Mouse (Mus musculus) neural tube, embryonic 11.5 days (tissue): ENCODE measurements around the gene Shkbp1. TPM values are rescaled to one million over a fixed set of nuclear protein-coding genes. Genes with fewer than 3 reads are reported as not detected.
A peak's percentile ranks its signal among the peaks of the same experiment; 100 is the strongest.

Experiments
- ATAC-seq: fragments of 200-750 bp; cut with Nextera tagmentation; 2 replicates; pipeline ENCODE4 v1.8.0; 2017; ENCODE audit warnings: moderate number of reproducible peaks, mild to moderate bottlenecking, moderate TSS enrichment, moderate library complexity; ENCODE audit not compliant: insufficient read depth, low FRiP score, low TSS enrichment
- DNase-seq: peaks from one replicate; pipeline ENCODE4 v3.0.0-alpha.2; 2015; ENCODE audit warnings: low spot score
- H3K27ac ChIP-seq: fragments of 300-500 bp; sonication (generic); 2 replicates; pipeline ENCODE4 v1.5.1; 2014; ENCODE audit warnings: low read depth, mild to moderate bottlenecking, low read length
- H3K27me3 ChIP-seq: fragments of 300-500 bp; sonication (generic); 2 replicates; pipeline ENCODE4 v1.6.1; 2014; ENCODE audit warnings: mild to moderate bottlenecking, low read length, mixed read lengths; ENCODE audit not compliant: control insufficient read depth, insufficient read depth
- H3K36me3 ChIP-seq: fragments of 300-500 bp; sonication (generic); 2 replicates; pipeline ENCODE4 v1.6.1; 2014; ENCODE audit warnings: mild to moderate bottlenecking, low read length, moderate library complexity, mixed read lengths; ENCODE audit not compliant: control insufficient read depth, insufficient read depth
- H3K4me1 ChIP-seq: fragments of 300-500 bp; sonication (generic); 2 replicates; pipeline ENCODE4 v1.6.1; 2014; ENCODE audit warnings: low read length, mixed read lengths; ENCODE audit not compliant: control insufficient read depth, insufficient read depth
- H3K4me2 ChIP-seq: fragments of 300-500 bp; sonication (generic); 2 replicates; pipeline ENCODE4 v1.6.1; 2014; ENCODE audit warnings: low read depth, mild to moderate bottlenecking, moderate library complexity
- H3K4me3 ChIP-seq: fragments of 300-500 bp; sonication (generic); 2 replicates; pipeline ENCODE4 v1.5.1; 2014; ENCODE audit warnings: low read depth, low read length
- H3K9ac ChIP-seq: fragments of 300-500 bp; sonication (generic); 2 replicates; pipeline ENCODE4 v1.6.1; 2014; ENCODE audit warnings: mild to moderate bottlenecking, low read length
- H3K9me3 ChIP-seq: fragments of 300-500 bp; sonication (generic); 2 replicates; pipeline ENCODE4 v1.6.1; 2016; ENCODE audit warnings: low read length; ENCODE audit not compliant: control insufficient read depth
- WGBS: fragments of 180-500 bp; shearing (Covaris S2); extraction: QIAGEN DNeasy Blood & Tissue Kit; methylation state at CpG from one replicate; pipeline ENCODE4 v1.1.7; 2014; 5-methylcytosine and 5-hydroxymethylcytosine counted together
- polyA plus RNA-seq: library from polyadenylated mRNA; unstranded; fragments of >200 nt; fragmentation: Nextera tagmentation; extraction: Ambion mirVana; gene quantifications from 2 replicates; pipeline ENCODE4 v1.2.1, GENCODE M21; 2014

The Shkbp1 gene
- polyA plus RNA-seq, 1 experiment from 2014 or later, result 52.8 TPM

DNA sequence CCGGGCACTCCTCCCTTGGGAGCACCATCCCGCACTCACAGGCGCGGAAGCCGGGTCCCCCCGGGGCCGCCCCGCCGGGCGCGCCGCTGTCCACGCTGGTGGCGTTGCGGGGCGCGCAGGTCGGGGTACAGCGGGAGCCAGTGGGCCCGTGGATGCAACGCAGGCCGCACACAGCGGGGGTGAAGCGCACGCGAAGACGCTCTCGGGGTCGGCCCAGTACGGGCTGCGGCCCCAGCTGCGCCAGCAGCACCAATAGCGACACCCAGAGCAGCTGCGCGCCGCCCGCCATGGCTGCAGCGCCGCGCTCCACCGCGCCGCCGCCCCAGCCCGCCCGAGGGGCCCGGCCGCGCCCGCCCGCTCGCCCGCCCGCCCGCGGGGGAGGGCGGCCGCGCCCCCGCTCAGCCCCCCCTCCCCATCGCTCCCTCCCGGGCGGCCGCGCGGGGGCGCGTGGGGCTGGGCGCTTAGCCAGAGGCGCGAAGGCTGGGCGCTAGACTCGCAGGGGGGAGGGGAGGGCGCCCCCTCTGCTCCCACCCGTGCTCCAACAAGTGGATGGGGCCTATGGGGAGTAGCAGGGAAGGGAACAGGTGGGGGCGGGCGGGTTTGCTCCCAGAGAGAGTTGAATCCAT is 22.4 kb downstream of the Shkbp1 start:
- Histone ChIP-seq H3K36me3 (no peaks in the 10 kb centered on the region), H3K9me3 (no peaks in the 10 kb centered on the region), H3K9ac (peak overlapping the region; percentile 36), H3K27ac (no peak overlapping the region), H3K4me2 (peak overlapping the region; percentile 67), H3K27me3 (peaks cover 95% of the 10 kb centered on the region), H3K4me3 (peak overlapping the region; percentile 37), H3K4me1 (peaks cover 12% of the 10 kb centered on the region)
- WGBS, result under 1% methylated on average over 44 of the region's 77 CpGs
- ATAC-seq (no peak), DNase-seq (peak; percentile 33)

DNA sequence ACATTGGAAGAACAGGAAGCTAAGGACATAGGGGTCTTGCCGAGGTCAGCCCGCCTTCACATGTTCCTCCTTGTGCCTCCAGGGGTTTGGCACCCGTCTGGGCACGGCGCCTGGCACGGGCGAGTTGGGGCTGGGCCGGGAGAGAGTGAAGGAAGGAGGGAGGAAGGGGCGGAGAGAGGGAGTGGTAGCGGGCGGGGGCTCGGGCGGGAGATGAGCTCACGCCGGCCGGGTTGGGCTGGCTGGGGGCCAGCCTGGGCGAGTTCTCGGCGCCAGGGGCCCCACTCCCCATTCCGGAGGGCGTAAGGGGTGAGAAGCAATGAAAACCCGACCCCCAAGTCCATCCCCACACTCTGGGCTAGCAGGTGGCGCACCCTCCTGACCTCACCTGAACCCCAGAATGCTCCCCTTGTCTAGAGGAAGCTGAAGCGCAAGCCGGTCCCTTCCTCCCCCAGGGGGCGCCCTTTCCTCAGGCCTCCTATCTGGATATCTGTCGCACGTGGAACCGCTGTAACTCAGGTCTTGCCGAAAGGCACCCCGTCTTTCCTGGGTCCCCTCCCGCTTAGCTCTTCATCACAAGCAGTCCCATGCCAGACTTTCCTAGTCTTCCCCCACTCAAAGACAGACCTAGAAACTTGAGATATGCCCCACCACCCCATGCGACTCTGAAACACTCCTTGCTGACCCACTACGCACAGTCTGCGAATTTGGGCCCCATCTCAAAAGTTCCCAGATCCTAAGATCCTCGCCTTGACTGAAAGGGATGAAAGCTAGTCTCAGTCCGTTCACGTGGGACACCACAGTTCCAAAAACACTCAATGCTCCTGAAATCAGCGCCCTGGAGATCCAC is 23.2 kb downstream of the Shkbp1 start:
- no peak for ATAC-seq
- no peaks in the 10 kb centered on the region for H3K9me3 ChIP-seq
- WGBS, result under 1% methylated on average over 34 of the region's 39 CpGs
- peak; percentile 84 for DNase-seq
- peaks cover 96% of the 10 kb centered on the region for H3K27me3 ChIP-seq
- H3K4me1 ChIP-seq, result peaks cover 12% of the 10 kb centered on the region
- peak overlapping the region; percentile 67 for H3K4me2 ChIP-seq
- no peaks in the 10 kb centered on the region for H3K36me3 ChIP-seq
- no peak overlapping the region for H3K9ac ChIP-seq
- H3K4me3 ChIP-seq, result peak overlapping the region; percentile 37
- H3K27ac ChIP-seq, result no peak overlapping the region

DNA sequence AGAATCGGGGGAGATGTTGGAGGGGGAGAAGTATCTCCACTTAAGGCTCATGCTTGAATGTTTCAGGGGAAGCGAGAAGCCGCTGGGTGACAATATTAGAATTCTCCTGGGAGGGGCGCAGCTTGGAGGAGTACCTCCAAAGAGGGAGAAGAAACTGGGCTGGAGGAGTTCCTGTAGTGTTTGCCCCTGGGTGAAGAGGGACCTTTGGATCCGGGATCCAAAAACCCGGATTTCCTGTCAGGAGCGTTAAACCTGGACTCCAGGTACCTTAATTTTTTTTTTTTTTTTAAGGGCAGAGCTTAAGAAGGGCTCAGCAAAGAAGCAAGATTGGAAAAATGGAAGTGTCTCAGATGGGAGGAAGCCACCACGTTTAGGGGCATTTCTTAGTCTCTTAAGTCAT is 24.0 kb downstream of the Shkbp1 start:
- DNase-seq (no peak), ATAC-seq (no peak)
- no peak overlapping the region for H3K27ac ChIP-seq
- 9% methylated on average over 8 of the region's 8 CpGs for WGBS
- H3K9ac ChIP-seq, result no peak overlapping the region
- H3K27me3 ChIP-seq, result peaks cover 96% of the 10 kb centered on the region
- H3K36me3 ChIP-seq, result no peaks in the 10 kb centered on the region
- H3K4me3 ChIP-seq, result no peak overlapping the region
- no peak overlapping the region for H3K4me2 ChIP-seq
- H3K9me3 ChIP-seq, result no peaks in the 10 kb centered on the region
- peaks cover 12% of the 10 kb centered on the region for H3K4me1 ChIP-seq

DNA sequence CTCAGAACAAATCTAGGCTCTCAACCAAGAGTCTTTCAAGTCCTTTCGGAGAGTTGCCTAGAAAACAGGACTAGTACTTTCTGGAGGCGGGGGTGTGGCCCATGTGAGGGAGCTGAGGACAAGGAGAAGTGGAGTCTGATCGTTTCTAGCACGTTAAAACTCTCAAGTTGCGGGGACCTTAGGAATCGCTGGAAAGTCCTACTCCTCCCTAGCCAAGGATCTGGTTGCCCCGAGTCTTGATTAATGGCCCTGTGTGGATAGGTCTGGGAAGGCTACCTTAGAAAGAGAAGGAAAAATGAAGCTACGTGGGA is 24.3 kb downstream of the Shkbp1 start:
- H3K4me3 ChIP-seq, result peak overlapping the region; percentile 29; the same call in 1 of the 2 replicates
- no peak overlapping the region for H3K4me2 ChIP-seq

DNA sequence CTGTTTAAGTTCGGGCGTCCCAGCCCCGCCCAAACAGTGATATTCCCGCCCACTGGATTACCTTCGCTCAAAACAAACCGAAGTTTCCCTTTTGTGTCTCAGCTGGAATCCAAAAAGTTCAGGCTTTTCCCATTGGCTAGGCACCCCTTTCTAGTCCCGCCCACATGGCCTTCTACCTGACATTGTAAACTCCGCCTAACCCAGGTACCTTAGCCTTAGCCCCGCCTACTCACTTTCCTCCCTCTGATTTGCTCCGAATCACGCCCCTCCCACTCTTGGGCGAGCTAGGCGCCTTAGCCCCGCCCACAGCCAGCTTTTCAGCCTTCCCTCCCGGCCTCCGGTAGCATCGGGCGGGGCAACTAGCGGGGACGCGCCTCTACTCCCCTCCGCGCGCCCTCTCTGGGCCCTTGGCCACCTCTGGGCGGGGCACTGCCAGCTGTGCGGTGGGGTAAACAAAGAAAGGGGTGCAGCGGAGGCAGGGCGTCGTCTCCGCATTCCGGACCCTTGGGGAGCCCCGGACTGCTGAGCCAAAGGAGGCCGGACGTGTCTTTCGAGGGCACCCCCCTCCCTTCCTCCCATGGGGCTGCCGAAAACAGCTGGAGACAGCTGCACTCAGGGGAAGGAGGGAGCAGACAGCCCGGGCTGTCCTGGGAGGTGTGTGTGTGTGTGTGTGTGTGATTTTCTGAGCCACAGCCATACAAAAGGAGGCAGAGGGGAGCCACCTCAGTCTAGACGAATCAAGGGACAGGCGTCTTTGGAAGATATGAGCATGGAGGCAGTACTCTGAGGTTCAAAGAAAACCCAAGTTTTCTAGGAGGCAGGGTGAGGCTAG is 24.9 kb downstream of the Shkbp1 start:
- DNase-seq (peak; percentile 79), ATAC-seq (no peak)
- H3K4me2 ChIP-seq, result peak overlapping the region; percentile 62
- no peaks in the 10 kb centered on the region for H3K9me3 ChIP-seq
- H3K36me3 ChIP-seq, result no peaks in the 10 kb centered on the region
- H3K27ac ChIP-seq, result no peak overlapping the region
- under 1% methylated on average over 39 of the region's 39 CpGs for WGBS
- peaks cover 7% of the 10 kb centered on the region for H3K4me1 ChIP-seq
- H3K4me3 ChIP-seq, result peak overlapping the region; percentile 29
- H3K27me3 ChIP-seq, result peaks cover 98% of the 10 kb centered on the region
- H3K9ac ChIP-seq, result no peak overlapping the region

More for the DNA sequence above, 24.3 kb downstream of the Shkbp1 start:
- Histone ChIP-seq H3K9ac (no peak overlapping the region), H3K9me3 (no peaks in the 10 kb centered on the region), H3K27me3 (peaks cover 96% of the 10 kb centered on the region), H3K27ac (no peak overlapping the region), H3K4me1 (peaks cover 9% of the 10 kb centered on the region), H3K36me3 (no peaks in the 10 kb centered on the region)
- 4% methylated on average over 8 of the region's 8 CpGs for WGBS
- DNase-seq (no peak), ATAC-seq (no peak)

DNA sequence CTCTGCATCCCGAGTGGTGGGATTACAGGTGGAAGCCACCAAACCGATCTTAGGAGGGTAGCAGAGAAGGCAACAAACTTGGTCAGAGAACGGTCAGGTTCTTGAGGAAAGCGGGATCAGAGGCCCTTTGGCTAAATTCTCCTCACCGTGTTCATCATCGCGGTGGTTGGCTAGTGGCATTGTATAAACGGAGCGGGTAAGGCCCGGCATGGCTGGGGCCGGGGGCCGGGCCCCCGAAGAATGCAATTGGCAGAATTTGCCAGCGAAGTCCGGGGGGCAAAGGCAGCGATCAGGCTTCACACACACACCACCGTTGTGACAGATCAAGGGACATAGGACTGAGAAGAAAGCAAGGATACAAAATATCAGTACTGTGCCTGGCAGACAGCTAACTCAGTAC is 25.8 kb downstream of the Shkbp1 start:
- peaks cover 11% of the 10 kb centered on the region for H3K4me1 ChIP-seq
- WGBS, result 29% methylated on average over 17 of the region's 17 CpGs
- H3K27me3 ChIP-seq, result peaks cover 96% of the 10 kb centered on the region
- no peaks in the 10 kb centered on the region for H3K9me3 ChIP-seq
- H3K4me2 ChIP-seq, result no peak overlapping the region
- DNase-seq (no peak), ATAC-seq (no peak)
- no peak overlapping the region for H3K27ac ChIP-seq
- H3K4me3 ChIP-seq, result no peak overlapping the region
- no peaks in the 10 kb centered on the region for H3K36me3 ChIP-seq
- no peak overlapping the region for H3K9ac ChIP-seq

DNA sequence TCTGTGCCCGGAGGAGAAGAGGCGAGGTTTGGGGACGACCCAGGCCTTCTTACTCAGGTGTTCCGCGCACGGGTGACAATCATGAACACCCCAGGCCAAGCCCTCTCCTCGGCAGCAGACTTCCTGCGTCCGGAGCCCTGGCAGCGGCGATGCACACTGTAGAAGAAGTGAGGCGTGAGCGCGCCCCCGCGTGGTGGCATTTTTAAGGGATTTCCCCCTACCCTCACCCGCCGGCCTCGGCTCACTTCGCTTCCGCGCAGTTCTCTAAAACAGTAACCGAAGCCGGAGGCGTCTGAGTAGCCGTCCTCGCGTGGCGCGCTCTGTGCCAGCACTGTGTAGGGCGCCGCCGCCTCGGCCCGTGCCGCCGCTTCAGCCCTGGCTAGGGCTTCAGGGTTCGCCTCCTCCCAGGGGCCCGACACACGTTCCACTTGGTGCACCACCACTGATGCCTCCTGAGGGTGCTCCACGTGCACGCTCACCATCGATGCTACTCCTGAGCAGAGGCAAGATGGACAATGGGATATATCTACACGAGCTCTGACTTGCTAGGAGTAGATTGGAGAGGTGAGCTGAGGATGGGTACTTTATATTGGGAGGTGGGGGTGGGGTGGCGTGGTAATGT is 26.4 kb downstream of the Shkbp1 start:
- H3K36me3 ChIP-seq, result no peaks in the 10 kb centered on the region
- no peak overlapping the region for H3K4me3 ChIP-seq
- WGBS, result 5% methylated on average over 45 of the region's 45 CpGs
- H3K27me3 ChIP-seq, result peaks cover 96% of the 10 kb centered on the region
- peaks cover 11% of the 10 kb centered on the region for H3K4me1 ChIP-seq
- DNase-seq (peak; percentile 86), ATAC-seq (peak; percentile 15; the same call in 1 of the 2 replicates)
- peak overlapping the region; percentile 30; the same call in 1 of the 2 replicates for H3K9ac ChIP-seq
- H3K9me3 ChIP-seq, result no peaks in the 10 kb centered on the region
- no peak overlapping the region for H3K27ac ChIP-seq
- H3K4me2 ChIP-seq, result peak overlapping the region; percentile 38

DNA sequence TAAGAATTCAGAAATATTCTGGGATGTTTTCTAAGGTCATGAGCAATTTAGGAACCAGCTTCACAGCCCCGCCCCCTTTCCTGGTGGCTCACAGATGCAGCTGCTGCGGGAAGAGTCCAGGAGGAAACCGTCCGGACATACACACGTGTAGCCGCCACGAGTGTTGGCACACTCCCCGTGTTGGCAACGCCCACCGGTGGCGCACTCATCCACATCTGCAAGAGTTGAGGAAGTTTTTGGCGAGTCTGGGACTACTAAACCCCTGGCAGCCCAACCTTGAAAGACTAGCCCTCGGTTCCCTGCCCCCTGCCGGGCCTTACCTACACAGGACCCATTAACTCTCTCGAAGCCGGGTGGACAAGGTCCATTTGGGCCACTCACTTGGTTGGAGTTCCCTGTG is 27.2 kb downstream of the Shkbp1 start:
- H3K4me1 ChIP-seq, result peaks cover 11% of the 10 kb centered on the region
- 27% methylated on average over 16 of the region's 16 CpGs for WGBS

More for the DNA sequence above, 27.2 kb downstream of the Shkbp1 start:
- Histone ChIP-seq H3K4me3 (no peak overlapping the region), H3K27me3 (peaks cover 89% of the 10 kb centered on the region), H3K9ac (no peak overlapping the region), H3K27ac (no peak overlapping the region), H3K36me3 (no peaks in the 10 kb centered on the region), H3K9me3 (no peaks in the 10 kb centered on the region), H3K4me2 (no peak overlapping the region)
- no peak for ATAC-seq
- no peak for DNase-seq
